Mouse (Mus musculus): ENCODE results near the gene Prickle2.

GRCm38 (mm10) chr6:92460750-92461149 is 245.2 kb downstream of the Prickle2 start:
- TF ChIP-seq CTCF (IDR thresholded peaks at IDR 0.05; ENCODE audit: low read depth) (no peak), EP300 (IDR thresholded peaks at IDR 0.05; ENCODE audit: low read depth) (no peak)
